Mouse (Mus musculus): ENCODE results near the gene Smndc1.

Smndc1 gene

GRCm38 (mm10) chr19:53390495-53391007, at the start of gene Smndc1:
TSS of gene Smndc1 (minus strand) at chr19:53390578.
- peak; percentile 99 for DNase-seq (ENCODE audit: low spot score)

- DNase-seq (ENCODE audit: low spot score): no peak
Measured at GRCm38 (mm10) chr19:53439340-53439739, 49.0 kb upstream of the Smndc1 start.

- DNase-seq (ENCODE audit: low spot score): no peak
Measured at GRCm38 (mm10) chr19:53437991-53438390, 47.6 kb upstream of the Smndc1 start.

- no peak for DNase-seq (ENCODE audit: low spot score)
Measured at GRCm38 (mm10) chr19:53437311-53437958, 47.1 kb upstream of the Smndc1 start.

GRCm38 (mm10) chr19:53433949-53434689, 43.7 kb upstream of the Smndc1 start:
- DNase-seq (ENCODE audit: low spot score): no peak

GRCm38 (mm10) chr19:53431003-53431402, 40.6 kb upstream of the Smndc1 start:
- DNase-seq (ENCODE audit: low spot score): no peak

- peak; percentile 72 for DNase-seq (ENCODE audit: low spot score)
Measured at GRCm38 (mm10) chr19:53430356-53430755, 40.0 kb upstream of the Smndc1 start.

- DNase-seq (ENCODE audit: low spot score): peak; percentile 41
Measured at GRCm38 (mm10) chr19:53427817-53428216, 37.4 kb upstream of the Smndc1 start.

GRCm38 (mm10) chr19:53427346-53427745, 37.0 kb upstream of the Smndc1 start:
- no peak for DNase-seq (ENCODE audit: low spot score)

GRCm38 (mm10) chr19:53425824-53426223, 35.4 kb upstream of the Smndc1 start:
- no peak for DNase-seq (ENCODE audit: low spot score)

- DNase-seq (ENCODE audit: low spot score): no peak
Measured at GRCm38 (mm10) chr19:53424629-53425028, 34.3 kb upstream of the Smndc1 start.

- no peak for DNase-seq (ENCODE audit: low spot score)
Measured at GRCm38 (mm10) chr19:53423816-53424465, 33.6 kb upstream of the Smndc1 start.

GRCm38 (mm10) chr19:53423341-53423753, 33.0 kb upstream of the Smndc1 start:
- no peak for DNase-seq (ENCODE audit: low spot score)

- DNase-seq (ENCODE audit: low spot score): no peak
Measured at GRCm38 (mm10) chr19:53422358-53423308, 32.3 kb upstream of the Smndc1 start.

GRCm38 (mm10) chr19:53421583-53422188, 31.3 kb upstream of the Smndc1 start:
- DNase-seq (ENCODE audit: low spot score): no peak

GRCm38 (mm10) chr19:53420924-53421582, 30.7 kb upstream of the Smndc1 start:
- peak; percentile 46 for DNase-seq (ENCODE audit: low spot score)

- no peak for DNase-seq (ENCODE audit: low spot score)
Measured at GRCm38 (mm10) chr19:53419834-53420233, 29.5 kb upstream of the Smndc1 start.

GRCm38 (mm10) chr19:53415198-53415597, 24.8 kb upstream of the Smndc1 start:
- no peak for DNase-seq (ENCODE audit: low spot score)

GRCm38 (mm10) chr19:53414650-53415049, 24.3 kb upstream of the Smndc1 start:
- no peak for DNase-seq (ENCODE audit: low spot score)

- DNase-seq (ENCODE audit: low spot score): no peak
Measured at GRCm38 (mm10) chr19:53413617-53414380, 23.4 kb upstream of the Smndc1 start.

Measured in left cerebral cortex, adult 11 months (tissue).